Mouse (Mus musculus): ENCODE data around the gene Tbc1d19. TPM values are rescaled to one million over a fixed set of nuclear protein-coding genes. Genes with fewer than 3 reads are reported as not detected.

Tbc1d19 gene
- polyA plus RNA-seq, 2 experiments, result 36.1 to 49.0 TPM

DNA sequence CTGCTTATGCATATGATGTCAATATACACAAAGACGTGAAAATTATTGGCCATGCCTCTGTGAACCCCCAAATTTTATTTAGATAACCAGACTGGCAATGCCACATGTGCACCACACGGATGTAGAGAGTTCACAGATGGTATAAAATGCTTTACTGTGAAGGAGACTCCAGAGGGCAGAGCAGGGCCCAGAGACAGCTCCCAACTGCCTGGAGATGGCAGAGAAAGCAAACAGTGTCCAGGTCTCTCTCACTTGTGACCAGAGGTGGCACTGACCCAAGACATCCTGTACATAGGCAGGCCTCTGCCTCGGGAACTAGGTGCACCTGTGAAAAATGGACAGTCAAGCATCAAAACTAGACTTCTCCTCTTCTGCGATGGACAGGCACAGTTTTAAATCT is 114.6 kb downstream of the Tbc1d19 start:
- H3K4me2 ChIP-seq (replicated peaks; ENCODE audit: low read depth, low read length, severe bottlenecking), result no peak overlapping the region
- H3K4me3 ChIP-seq (replicated peaks; ENCODE audit: low read length), result no peak overlapping the region
- no peak for DNase-seq (ENCODE audit: low spot score)
- WGBS, result 65% methylated on average over 4 of the region's 4 CpGs
- TF ChIP-seq POLR2A (IDR thresholded peaks at IDR 0.05; ENCODE audit: borderline replicate concordance, extremely low read depth, insufficient read depth, insufficient read length), result no peak
- H3K4me1 ChIP-seq (ENCODE audit: control insufficient read depth, insufficient read depth, low read length), result peaks cover 10% of the 10 kb centered on the region
- H3K27me3 ChIP-seq (ENCODE audit: control insufficient read depth, insufficient read depth, low read length), result no peaks in the 10 kb centered on the region
- ATAC-seq (ENCODE audit: low FRiP score, low read depth), result no peak
- H3K36me3 ChIP-seq (ENCODE audit: control insufficient read depth, insufficient read depth, low read length), result no peaks in the 10 kb centered on the region
- H3K9me3 ChIP-seq (ENCODE audit: control insufficient read depth, low read length), result peaks cover 3% of the 10 kb centered on the region; the same call in 1 of the 2 replicates
- H3K27ac ChIP-seq (replicated peaks; ENCODE audit: low read depth, low read length), result no peak overlapping the region
- no peak overlapping the region for H3K9ac ChIP-seq (ENCODE audit: low read depth, low read length, severe bottlenecking)

DNA sequence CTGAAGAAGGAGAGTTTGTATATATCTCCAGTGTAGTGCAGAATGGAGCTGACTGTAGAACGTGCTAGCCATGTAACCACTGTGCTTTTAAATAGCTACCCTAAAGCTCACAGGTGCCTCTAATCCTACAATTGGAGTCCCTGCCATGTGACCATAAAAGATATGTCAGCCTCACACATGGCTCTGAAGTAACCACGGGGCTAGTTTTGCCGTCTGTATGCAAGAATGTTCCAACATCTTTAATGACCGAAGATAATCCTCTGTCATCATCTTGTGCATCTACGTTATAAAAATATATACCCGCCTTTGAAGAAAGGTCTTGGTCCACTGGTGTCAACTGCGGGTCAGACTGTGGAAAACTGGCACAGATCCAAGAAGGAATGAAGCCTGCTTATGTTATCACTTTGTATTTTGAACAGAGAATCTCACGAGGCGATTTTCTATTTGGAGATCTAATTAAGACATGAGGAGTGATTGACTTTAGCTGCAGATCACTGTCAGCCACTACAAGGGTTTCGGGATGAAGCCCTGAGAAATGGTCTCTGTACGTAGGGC is 117.0 kb downstream of the Tbc1d19 start:
- no peak; the same call in 1 of the 2 replicates for ATAC-seq (ENCODE audit: low FRiP score, low read depth)
- Histone ChIP-seq H3K4me3 (replicated peaks; ENCODE audit: low read length) (no peak overlapping the region), H3K4me1 (ENCODE audit: control insufficient read depth, insufficient read depth, low read length) (peaks cover 10% of the 10 kb centered on the region), H3K27ac (replicated peaks; ENCODE audit: low read depth, low read length) (no peak overlapping the region), H3K36me3 (ENCODE audit: control insufficient read depth, insufficient read depth, low read length) (no peaks in the 10 kb centered on the region), H3K27me3 (ENCODE audit: control insufficient read depth, insufficient read depth, low read length) (no peaks in the 10 kb centered on the region), H3K9me3 (ENCODE audit: control insufficient read depth, low read length) (no peaks in the 10 kb centered on the region), H3K4me2 (replicated peaks; ENCODE audit: low read depth, low read length, severe bottlenecking) (no peak overlapping the region), H3K9ac (ENCODE audit: low read depth, low read length, severe bottlenecking) (no peak overlapping the region)
- DNase-seq (ENCODE audit: low spot score), result no peak
- 74% methylated on average over 11 of the region's 11 CpGs for WGBS
- TF ChIP-seq POLR2A (IDR thresholded peaks at IDR 0.05; ENCODE audit: borderline replicate concordance, extremely low read depth, insufficient read depth, insufficient read length), result no peak

DNA sequence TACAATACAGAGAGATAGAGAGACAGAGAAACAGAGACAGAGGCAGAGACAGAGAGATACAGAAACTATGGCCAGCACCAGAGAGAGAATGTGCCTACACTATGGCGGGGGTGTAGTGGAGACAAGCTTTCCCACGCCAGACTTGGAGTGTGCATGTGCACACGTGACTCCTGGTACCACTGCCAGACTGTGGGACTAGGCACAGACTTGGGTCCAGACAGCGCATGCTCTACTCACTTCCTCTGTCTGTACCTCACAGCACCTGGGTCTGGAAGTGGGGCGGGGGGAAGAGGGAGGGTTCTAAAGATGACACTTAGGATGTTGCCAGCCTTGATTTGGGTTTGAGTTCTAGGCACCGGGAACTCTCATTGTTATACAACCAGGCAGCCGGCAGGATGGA is 118.5 kb downstream of the Tbc1d19 start:
- 75% methylated on average over 7 of the region's 7 CpGs for WGBS
- no peak for ATAC-seq (ENCODE audit: low FRiP score, low read depth)
- no peak for DNase-seq (ENCODE audit: low spot score)

DNA sequence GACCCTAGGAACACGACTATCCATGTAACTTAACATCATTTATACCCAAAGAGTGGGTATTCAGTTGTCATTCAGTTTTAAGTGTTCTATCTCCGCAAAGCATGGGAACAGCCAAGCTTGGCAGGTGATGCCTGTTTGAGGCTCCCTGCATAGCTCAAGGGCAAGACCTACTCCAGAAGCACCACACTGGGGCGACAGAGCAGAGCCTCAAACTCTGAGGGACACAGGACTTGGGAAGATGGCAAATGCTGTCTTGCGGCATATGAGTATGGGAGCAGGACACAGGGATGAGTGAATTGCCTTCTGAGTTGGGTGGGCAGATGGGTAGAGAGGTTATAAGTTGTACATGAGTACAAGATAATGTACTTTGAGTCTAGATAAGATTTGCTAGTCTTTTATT is 119.1 kb downstream of the Tbc1d19 start:
- H3K4me1 ChIP-seq (ENCODE audit: control insufficient read depth, insufficient read depth, low read length), result no peaks in the 10 kb centered on the region
- no peaks in the 10 kb centered on the region for H3K36me3 ChIP-seq (ENCODE audit: control insufficient read depth, insufficient read depth, low read length)
- H3K27me3 ChIP-seq (ENCODE audit: control insufficient read depth, insufficient read depth, low read length), result no peaks in the 10 kb centered on the region
- H3K27ac ChIP-seq (replicated peaks; ENCODE audit: low read depth, low read length), result no peak overlapping the region
- 77% methylated on average over 4 of the region's 4 CpGs for WGBS
- H3K9me3 ChIP-seq (ENCODE audit: control insufficient read depth, low read length), result no peaks in the 10 kb centered on the region
- DNase-seq (ENCODE audit: low spot score) (no peak), ATAC-seq (ENCODE audit: low FRiP score, low read depth) (no peak)
- H3K4me3 ChIP-seq (replicated peaks; ENCODE audit: low read length), result no peak overlapping the region
- no peak overlapping the region for H3K4me2 ChIP-seq (replicated peaks; ENCODE audit: low read depth, low read length, severe bottlenecking)
- no peak for TF ChIP-seq POLR2A (IDR thresholded peaks at IDR 0.05; ENCODE audit: borderline replicate concordance, extremely low read depth, insufficient read depth, insufficient read length)
- H3K9ac ChIP-seq (ENCODE audit: low read depth, low read length, severe bottlenecking), result no peak overlapping the region

More for the DNA sequence above, 118.5 kb downstream of the Tbc1d19 start:
- H3K36me3 ChIP-seq (ENCODE audit: control insufficient read depth, insufficient read depth, low read length), result no peaks in the 10 kb centered on the region
- no peaks in the 10 kb centered on the region for H3K27me3 ChIP-seq (ENCODE audit: control insufficient read depth, insufficient read depth, low read length)
- no peak overlapping the region for H3K4me3 ChIP-seq (replicated peaks; ENCODE audit: low read length)
- TF ChIP-seq POLR2A (IDR thresholded peaks at IDR 0.05; ENCODE audit: borderline replicate concordance, extremely low read depth, insufficient read depth, insufficient read length), result no peak
- no peak overlapping the region for H3K9ac ChIP-seq (ENCODE audit: low read depth, low read length, severe bottlenecking)
- H3K4me1 ChIP-seq (ENCODE audit: control insufficient read depth, insufficient read depth, low read length), result no peaks in the 10 kb centered on the region
- H3K4me2 ChIP-seq (replicated peaks; ENCODE audit: low read depth, low read length, severe bottlenecking), result no peak overlapping the region
- no peaks in the 10 kb centered on the region for H3K9me3 ChIP-seq (ENCODE audit: control insufficient read depth, low read length)
- no peak overlapping the region for H3K27ac ChIP-seq (replicated peaks; ENCODE audit: low read depth, low read length)

DNA sequence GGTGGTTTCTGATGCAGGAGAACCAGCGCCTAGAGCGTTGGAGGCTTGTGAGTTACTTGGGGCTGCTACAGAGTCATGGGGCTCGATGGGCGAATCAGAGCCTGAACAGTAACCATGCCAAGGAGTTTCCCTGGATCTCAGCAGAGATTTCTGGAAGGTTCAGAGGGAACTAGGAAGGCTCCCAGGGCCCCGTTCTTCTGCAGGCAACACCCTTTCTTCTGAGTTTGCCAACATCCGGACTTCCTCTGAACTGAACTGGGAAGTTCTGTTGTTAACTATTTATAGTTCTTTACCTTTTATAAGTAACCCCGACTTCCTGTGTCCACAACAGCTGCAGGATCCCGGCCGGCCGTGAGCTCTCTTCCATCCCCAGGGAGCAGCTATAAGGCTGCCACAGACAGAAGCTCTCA is 119.8 kb downstream of the Tbc1d19 start:
- no peaks in the 10 kb centered on the region for H3K9me3 ChIP-seq (ENCODE audit: control insufficient read depth, low read length)
- DNase-seq (ENCODE audit: low spot score) (peak; percentile 26), ATAC-seq (ENCODE audit: low FRiP score, low read depth) (no peak)
- no peaks in the 10 kb centered on the region for H3K36me3 ChIP-seq (ENCODE audit: control insufficient read depth, insufficient read depth, low read length)
- H3K9ac ChIP-seq (ENCODE audit: low read depth, low read length, severe bottlenecking), result no peak overlapping the region
- H3K4me3 ChIP-seq (replicated peaks; ENCODE audit: low read length), result no peak overlapping the region
- H3K27ac ChIP-seq (replicated peaks; ENCODE audit: low read depth, low read length), result no peak overlapping the region; the same call in 1 of the 2 replicates
- WGBS, result 52% methylated on average over 10 of the region's 10 CpGs
- no peak for TF ChIP-seq POLR2A (IDR thresholded peaks at IDR 0.05; ENCODE audit: borderline replicate concordance, extremely low read depth, insufficient read depth, insufficient read length)
- no peak overlapping the region for H3K4me2 ChIP-seq (replicated peaks; ENCODE audit: low read depth, low read length, severe bottlenecking)
- H3K4me1 ChIP-seq (ENCODE audit: control insufficient read depth, insufficient read depth, low read length), result no peaks in the 10 kb centered on the region
- H3K27me3 ChIP-seq (ENCODE audit: control insufficient read depth, insufficient read depth, low read length), result no peaks in the 10 kb centered on the region
